ENCODE assay signal across 8 mouse cellular contexts in the genomic region with DNA sequence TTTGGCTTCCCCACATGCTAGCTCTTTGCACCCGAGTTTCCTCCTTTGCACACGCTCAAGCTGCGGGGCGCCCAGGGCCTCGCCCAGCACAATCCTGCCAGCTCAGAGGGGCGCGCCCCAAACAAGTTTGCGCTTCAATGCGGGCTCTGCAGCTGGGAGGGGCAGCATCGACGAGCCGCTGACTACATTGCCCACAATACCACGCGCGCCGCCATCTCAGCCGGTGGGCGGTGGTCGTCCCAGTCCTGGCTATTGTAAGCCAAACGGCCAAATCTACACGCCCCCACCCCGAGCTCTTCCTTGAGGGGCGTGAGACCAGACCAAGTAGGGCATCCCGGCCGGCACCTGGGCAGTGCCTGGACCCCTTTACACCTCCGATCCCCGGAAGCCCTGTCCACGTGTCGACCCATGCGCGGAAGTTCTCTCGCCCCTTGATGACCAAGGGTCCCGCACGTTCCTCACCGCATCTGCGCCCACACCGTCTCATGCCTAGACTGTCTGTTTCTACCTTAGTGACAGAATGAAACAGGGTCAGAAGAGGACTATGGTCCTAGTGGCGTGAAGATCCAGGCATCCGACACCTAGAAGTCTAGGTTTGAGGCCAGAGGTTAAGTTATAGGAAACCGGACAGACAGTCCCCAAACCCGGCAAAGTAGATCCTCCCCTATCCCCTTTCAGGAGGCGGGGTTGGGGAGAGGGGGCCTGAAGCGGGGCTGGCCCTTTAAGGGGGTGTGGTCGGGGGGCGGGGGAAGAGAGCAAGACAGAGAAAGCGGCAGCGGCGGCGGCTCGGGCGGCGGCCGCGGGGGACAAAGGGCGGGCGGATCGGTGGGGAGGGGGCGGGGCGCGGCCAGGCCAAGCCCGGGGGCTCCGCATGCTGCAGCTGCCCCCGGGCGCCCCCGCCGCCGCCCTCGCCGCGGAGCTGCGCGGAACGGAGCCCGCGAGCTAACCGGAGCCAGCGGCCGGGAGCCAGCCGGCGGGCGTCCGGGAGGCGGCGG. TPM values are rescaled to one million over a fixed set of nuclear protein-coding genes. Genes with fewer than 3 reads are reported as not detected.
DNase-seq lines count a peak whose midpoint lies in the region; ATAC-seq and TF ChIP-seq lines count a peak whose summit lies in the region.

A gene (plus strand): TSS at position 758 of the 995 bp plus-strand sequence.

- WGBS in heart, embryonic 10.5 days, result 2% methylated on average over 79 of the region's 84 CpGs
- WGBS in kidney, embryonic 16.5 days, result under 1% methylated on average over 64 of the region's 84 CpGs
- under 1% methylated on average over 68 of the region's 84 CpGs for WGBS in liver, embryonic 14.5 days (ENCODE audit: insufficient replicate concordance)
- WGBS in neural tube, embryonic 11.5 days, result under 1% methylated on average over 49 of the region's 84 CpGs

- peak within 1 kb of the TSS; percentile 88 for H3K4me3 ChIP-seq in heart, embryonic 10.5 days
- H3K4me3 ChIP-seq in kidney, embryonic 16.5 days (ENCODE audit: low read length), result peak within 1 kb of the TSS; percentile 81
- H3K4me3 ChIP-seq in liver, embryonic 14.5 days (ENCODE audit: insufficient read depth in 1 of 2, low read depth in 2 of 2, low read length in 2 of 2), result peak within 1 kb of the TSS; percentile 71 to 94
- peak within 1 kb of the TSS; percentile 70 for H3K4me3 ChIP-seq in neural tube, embryonic 11.5 days (ENCODE audit: low read depth, low read length)

- no peaks in the 10 kb centered on the region for H3K27me3 ChIP-seq in heart, embryonic 10.5 days (ENCODE audit: insufficient read depth, poor library complexity, severe bottlenecking)
- no peaks in the 10 kb centered on the region for H3K27me3 ChIP-seq in kidney, embryonic 16.5 days (ENCODE audit: insufficient read depth, low read length)
- H3K27me3 ChIP-seq in liver, embryonic 14.5 days (ENCODE audit: control insufficient read depth, insufficient read depth, low read length), result no peaks in the 10 kb centered on the region
- H3K27me3 ChIP-seq in neural tube, embryonic 11.5 days (ENCODE audit: control insufficient read depth, insufficient read depth, low read length), result no peaks in the 10 kb centered on the region

- no peaks in the 10 kb centered on the region for H3K9me3 ChIP-seq in heart, embryonic 10.5 days
- no peaks in the 10 kb centered on the region for H3K9me3 ChIP-seq in kidney, embryonic 16.5 days (ENCODE audit: low read length)
- H3K9me3 ChIP-seq in liver, embryonic 14.5 days (ENCODE audit: control insufficient read depth, low read length), result no peaks in the 10 kb centered on the region
- no peaks in the 10 kb centered on the region for H3K9me3 ChIP-seq in neural tube, embryonic 11.5 days (ENCODE audit: control insufficient read depth, low read length)

- peak; percentile 25; the same call in 1 of the 2 replicates for TF ChIP-seq CTCF in liver, embryonic 14.5 days (IDR thresholded peaks at IDR 0.05; ENCODE audit: low read depth)

- peak; percentile 59 for ATAC-seq in erythroblast, adult 5-6 weeks (replicated peaks; ENCODE audit: low FRiP score, poor library complexity, severe bottlenecking)
- ATAC-seq in kidney, embryonic 16.5 days (ENCODE audit: low FRiP score, low TSS enrichment), result peak; percentile 55
- peak; percentile 65 for ATAC-seq in liver, embryonic 14.5 days (ENCODE audit: insufficient read depth)
- peak; percentile 62 for ATAC-seq in neural tube, embryonic 11.5 days (ENCODE audit: insufficient read depth, low FRiP score, low TSS enrichment)

- H3K36me3 ChIP-seq in heart, embryonic 10.5 days, result peaks cover 25% of the 10 kb centered on the region
- peaks cover 12% of the 10 kb centered on the region; the same call in 1 of the 2 replicates for H3K36me3 ChIP-seq in kidney, embryonic 16.5 days (ENCODE audit: insufficient read depth, low read length)
- H3K36me3 ChIP-seq in liver, embryonic 14.5 days (replicated peaks; ENCODE audit: control insufficient read depth, insufficient read depth, low read depth), result peaks cover 6% of the 10 kb centered on the region
- peaks cover 10% of the 10 kb centered on the region for H3K36me3 ChIP-seq in neural tube, embryonic 11.5 days (ENCODE audit: control insufficient read depth, insufficient read depth, low read length)

- DNase-seq in CD4-positive helper T cell, adult 2 months (ENCODE audit: low read depth, low spot score), result peak; percentile 83
- DNase-seq in adrenal gland, postnatal 25 days, result peak; percentile 87
- DNase-seq in heart, embryonic 10.5 days (ENCODE audit: low spot score), result peak; percentile 96
- peak; percentile 75 to 85 (median 75) for DNase-seq in liver, embryonic 14.5 days (ENCODE audit: low read depth in 3 of 3, low spot score in 3 of 3)
- DNase-seq in neural tube, embryonic 11.5 days (ENCODE audit: low spot score), result peak; percentile 90
- peak; percentile 84 for DNase-seq in testis, postnatal 14 days (ENCODE audit: low spot score)

- TF ChIP-seq EP300 in liver, embryonic 14.5 days (IDR thresholded peaks at IDR 0.05; ENCODE audit: low read depth), result no peak

- peak within 1 kb of the TSS; percentile 85 for H3K9ac ChIP-seq in kidney, embryonic 16.5 days (replicated peaks; ENCODE audit: low read length)
- H3K9ac ChIP-seq in liver, embryonic 14.5 days (replicated peaks), result peak within 1 kb of the TSS; percentile 81
- H3K9ac ChIP-seq in neural tube, embryonic 11.5 days (ENCODE audit: low read length), result peak within 1 kb of the TSS; percentile 92

- H3K27ac ChIP-seq in heart, embryonic 10.5 days, result peak within 1 kb of the TSS; percentile 94
- H3K27ac ChIP-seq in kidney, embryonic 16.5 days (ENCODE audit: low read length), result peak within 1 kb of the TSS; percentile 90
- peak within 1 kb of the TSS; percentile 72 for H3K27ac ChIP-seq in liver, embryonic 14.5 days
- peak within 1 kb of the TSS; percentile 86 for H3K27ac ChIP-seq in neural tube, embryonic 11.5 days (ENCODE audit: low read depth, low read length)

- H3K4me2 ChIP-seq in kidney, embryonic 16.5 days (replicated peaks; ENCODE audit: low read depth, low read length), result peak within 1 kb of the TSS; percentile 90
- peak within 1 kb of the TSS; percentile 96 for H3K4me2 ChIP-seq in liver, embryonic 14.5 days (ENCODE audit: low read depth)
- H3K4me2 ChIP-seq in neural tube, embryonic 11.5 days (ENCODE audit: low read depth), result peak within 1 kb of the TSS; percentile 83

- peaks cover 78% of the 10 kb centered on the region for H3K4me1 ChIP-seq in heart, embryonic 10.5 days
- H3K4me1 ChIP-seq in kidney, embryonic 16.5 days (ENCODE audit: insufficient read depth, low read length), result peaks cover 64% of the 10 kb centered on the region
- peaks cover 26 to 35% of the 10 kb centered on the region in 2 experiments for H3K4me1 ChIP-seq in liver, embryonic 14.5 days (replicated peaks; ENCODE audit: control insufficient read depth in 2 of 2, insufficient read depth in 2 of 2, low read length in 1 of 2)
- H3K4me1 ChIP-seq in neural tube, embryonic 11.5 days (ENCODE audit: control insufficient read depth, insufficient read depth, low read length), result peaks cover 37% of the 10 kb centered on the region

RNA-seq across cellular contexts. Expression of the gene that starts here (rescaled TPM):
- total RNA-seq in adrenal gland, postnatal 25 days (2021), result 140 and 178 TPM in 2 replicates
- total RNA-seq in erythroblast, adult 5-6 weeks (2015; ENCODE audit: low replicate concordance), result 30.9 and 57.8 TPM in 2 replicates
- total RNA-seq in erythroblast, adult 5-6 weeks (2017; ENCODE audit: low replicate concordance), result 17.8 and 41.6 TPM in 2 replicates
- polyA plus RNA-seq in heart, embryonic 10.5 days (2016; fragmentation: Nextera tagmentation; extraction: Ambion mirVana), result 169 and 191 TPM in 2 replicates
- 51.5 and 53.8 TPM in 2 replicates for polyA plus RNA-seq in kidney, embryonic 16.5 days (2015; fragmentation: Nextera tagmentation; extraction: Ambion mirVana)
- 52.2 and 69.6 TPM in 2 replicates for polyA plus RNA-seq in liver, embryonic 14.5 days (2012; rRNA removed)
- polyA plus RNA-seq in liver, embryonic 14.5 days (2014; fragmentation: Nextera tagmentation; extraction: Ambion mirVana), result 74.0 and 79.2 TPM in 2 replicates
- polyA plus RNA-seq in neural tube, embryonic 11.5 days (2014; fragmentation: Nextera tagmentation; extraction: Ambion mirVana), result 290 and 313 TPM in 2 replicates

Comparison
In these comparisons a context has a peak if more than half of its experiments do, and no peak if none do; other contexts are left out.
1. Peak in every context shown above with its lines: DNase-seq, ATAC-seq, H3K4me3 ChIP-seq and H3K27ac ChIP-seq.